Mouse (Mus musculus): ENCODE data around the gene Lurap1l.

Gene Lurap1l

GRCm38 (mm10) chr4:80918526-80919129, 8.2 kb downstream of the Lurap1l start:
- no peak for DNase-seq

DNA sequence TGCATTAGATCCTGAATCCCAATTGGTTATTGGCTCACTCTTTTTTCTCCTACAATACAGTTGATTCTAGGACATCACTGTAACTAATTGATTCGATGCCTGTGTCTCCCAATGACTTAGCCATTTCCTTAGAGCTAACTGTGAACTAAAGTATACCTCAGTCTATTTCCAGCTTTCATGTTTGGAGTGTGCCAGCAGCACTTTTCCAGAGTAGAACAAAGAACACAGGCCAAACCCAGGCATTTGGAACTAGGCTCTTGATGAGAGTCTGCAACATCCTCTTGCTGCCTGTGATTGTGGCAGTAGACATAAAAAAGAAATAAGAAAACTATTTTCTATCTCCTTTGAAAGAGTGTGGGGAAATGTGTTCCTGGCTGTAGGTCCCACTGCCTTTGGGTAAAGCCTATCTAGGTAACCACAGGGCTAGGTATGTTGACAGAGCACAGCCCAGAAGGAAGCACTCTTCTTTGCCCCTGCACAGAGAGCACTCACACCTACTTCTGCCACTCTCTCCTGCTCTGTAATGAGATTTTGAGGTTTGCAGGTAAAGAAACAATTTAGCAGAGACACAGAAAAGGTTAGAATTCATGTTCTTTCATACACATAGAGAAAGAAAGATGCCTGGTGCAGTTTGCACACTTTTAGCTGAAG, 8.9 kb downstream of the Lurap1l start:
- no peak for DNase-seq

- no peak for DNase-seq
Observed at GRCm38 (mm10) chr4:80921646-80922489, 11.4 kb downstream of the Lurap1l start.

- DNase-seq = no peak
Observed at GRCm38 (mm10) chr4:80922654-80923053, 12.2 kb downstream of the Lurap1l start.

- DNase-seq = no peak
Observed at GRCm38 (mm10) chr4:80924815-80925214, 14.4 kb downstream of the Lurap1l start.

DNA sequence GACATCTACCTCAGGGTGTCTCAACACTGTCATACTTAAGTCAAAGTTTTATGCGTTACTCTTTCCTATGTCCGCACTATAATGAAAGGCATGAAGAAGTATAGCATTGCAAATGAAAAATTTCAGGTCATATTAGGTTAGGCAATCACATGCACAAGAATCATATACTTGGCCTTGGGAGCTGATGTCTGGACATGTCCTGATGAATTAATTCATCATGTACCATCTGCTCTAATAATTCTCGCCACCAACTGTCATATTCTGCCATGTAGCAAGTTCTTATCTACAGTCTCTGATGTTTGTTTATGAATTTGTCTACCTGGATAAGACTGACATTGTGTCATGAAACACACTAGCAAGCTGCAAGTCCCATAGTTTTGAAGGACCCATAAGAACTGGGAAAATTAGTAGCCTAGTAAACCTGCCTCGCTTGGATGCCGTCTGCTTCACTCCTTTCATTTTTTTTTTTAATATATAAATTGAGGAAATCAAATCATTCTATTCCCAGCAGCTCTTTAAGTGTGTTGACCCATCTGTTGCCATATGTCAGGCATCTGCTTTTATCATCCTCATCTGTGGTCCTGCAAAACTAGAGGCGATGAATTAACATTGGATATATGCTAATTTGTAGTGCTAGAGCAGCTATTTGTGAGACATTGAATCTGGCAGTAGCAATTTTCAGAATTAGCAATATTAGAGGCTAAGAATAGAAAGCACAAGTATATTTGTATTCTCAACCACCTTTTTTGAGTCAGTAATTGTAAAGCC, 15.5 kb downstream of the Lurap1l start:
- no peak for DNase-seq

DNA sequence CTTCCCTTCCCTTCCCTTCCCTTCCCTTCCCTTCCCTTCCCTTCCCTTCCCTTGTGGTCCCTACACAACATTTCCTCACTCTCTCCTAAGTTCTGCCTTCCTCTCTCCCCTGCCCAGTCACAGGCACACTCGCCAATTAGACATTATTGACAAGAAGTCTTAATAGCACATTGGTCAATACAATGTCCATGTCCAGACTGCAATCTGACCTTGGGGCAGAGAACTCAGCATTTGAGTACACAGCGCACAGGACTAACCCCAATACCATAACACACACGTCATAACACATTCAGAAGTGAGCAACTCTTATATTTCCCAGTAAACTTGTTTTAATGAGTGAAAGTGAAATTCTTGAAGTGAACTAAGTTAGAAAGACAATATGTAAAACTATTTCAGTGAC, 24.3 kb downstream of the Lurap1l start:
- no peak for DNase-seq

DNA sequence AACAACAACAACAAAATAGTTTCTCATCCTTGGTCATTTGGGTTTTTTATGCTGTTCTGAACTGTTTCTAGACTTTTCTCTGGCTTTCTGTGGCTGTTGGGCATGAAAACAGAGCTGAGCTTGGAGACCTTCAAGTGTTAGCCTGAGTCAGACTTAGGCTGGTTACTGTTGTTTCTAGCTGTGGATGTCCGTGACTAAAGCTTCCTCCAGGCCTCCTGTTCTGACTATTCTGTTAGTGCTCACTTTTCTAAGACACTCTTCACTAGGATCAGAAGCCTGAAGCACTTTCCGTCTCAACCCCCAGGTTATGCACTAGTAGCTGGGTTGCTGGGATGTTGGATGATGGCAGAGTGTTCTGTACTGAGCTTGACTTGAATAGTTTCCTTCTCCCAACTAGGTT, 28.7 kb downstream of the Lurap1l start:
- DNase-seq = no peak

DNA sequence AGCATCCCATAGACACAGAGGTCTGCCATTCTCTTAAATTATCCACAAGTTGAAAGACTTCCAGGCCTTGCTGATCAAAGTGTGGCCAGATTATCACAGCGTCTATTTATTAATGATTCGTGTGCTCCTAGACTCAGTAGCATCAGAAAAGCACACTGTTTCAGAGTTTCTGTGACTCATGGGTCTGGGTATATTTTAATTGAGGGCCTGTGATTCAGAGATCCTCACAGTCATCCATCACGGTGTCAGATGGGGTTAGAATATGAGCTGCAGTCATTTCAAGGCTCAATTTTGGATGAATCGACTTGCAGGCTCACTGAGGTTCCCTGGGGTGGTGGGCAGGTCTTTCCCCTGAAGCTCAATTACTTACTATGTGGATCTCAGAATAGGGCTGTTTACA, 30.5 kb downstream of the Lurap1l start:
- no peak for DNase-seq

DNA sequence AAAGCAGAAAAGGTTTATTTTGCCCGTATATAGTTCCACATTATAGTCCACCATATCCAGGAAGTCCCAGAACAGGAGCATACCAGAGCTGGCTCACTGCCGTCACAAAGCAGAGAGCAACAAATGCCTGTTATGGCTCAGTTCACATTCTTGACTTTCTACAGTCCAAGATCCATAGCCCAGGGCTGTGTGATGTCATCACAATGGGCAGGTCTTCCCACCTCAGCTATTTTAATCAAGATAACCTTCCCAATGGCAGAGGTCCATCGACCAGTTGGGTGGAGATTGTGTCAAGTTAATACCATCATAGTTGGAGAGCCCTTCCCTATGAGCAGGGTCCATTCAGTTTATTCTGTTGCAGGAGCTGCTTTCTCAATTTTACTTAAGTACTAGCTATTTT, 31.5 kb downstream of the Lurap1l start:
- no peak for DNase-seq

DNA sequence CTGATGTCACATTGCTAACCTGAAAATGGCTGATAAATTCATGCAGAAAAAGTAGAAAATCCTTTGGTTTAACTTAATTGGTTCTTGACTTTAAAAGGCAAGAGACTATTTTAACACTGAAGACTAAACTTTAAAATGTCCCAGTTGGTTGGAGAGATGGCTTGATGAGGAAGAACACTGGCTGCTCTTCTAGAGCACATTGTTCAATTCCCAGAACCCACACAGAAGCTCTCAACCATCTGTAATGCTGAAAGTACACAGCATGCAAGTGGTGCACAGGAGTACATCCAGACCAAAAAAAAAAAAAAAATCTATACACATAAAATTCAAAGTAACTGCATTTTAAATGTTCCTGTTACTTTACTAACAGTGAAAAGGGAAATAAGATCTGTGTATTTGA, 34.2 kb downstream of the Lurap1l start:
- DNase-seq = no peak

GRCm38 (mm10) chr4:80949110-80949509, 38.7 kb downstream of the Lurap1l start:
- DNase-seq = no peak

- DNase-seq = no peak
Observed at GRCm38 (mm10) chr4:80949720-80950119, 39.3 kb downstream of the Lurap1l start.

DNA sequence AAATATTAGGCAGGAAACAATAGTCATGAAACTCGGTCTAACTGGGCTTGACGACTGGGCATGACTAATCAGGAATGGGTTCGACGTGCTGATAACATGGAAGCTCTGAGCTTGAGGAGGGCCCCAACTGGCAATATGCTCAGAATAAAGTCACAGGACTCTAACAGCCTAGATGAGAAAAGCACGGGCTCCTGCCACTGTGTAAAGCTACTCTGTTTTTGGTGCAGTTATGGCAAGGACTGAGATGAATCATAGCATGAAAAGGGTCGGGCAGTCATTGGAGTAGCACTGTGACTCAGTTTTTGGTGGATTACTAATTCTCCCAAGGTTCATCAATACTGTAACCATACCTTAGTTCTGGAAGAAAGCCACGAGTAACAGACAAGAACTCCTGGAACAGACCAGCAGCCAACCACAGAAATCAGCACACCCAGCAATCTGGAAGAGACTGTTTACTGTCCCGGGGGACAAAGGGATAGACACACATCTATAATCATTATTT, 39.9 kb downstream of the Lurap1l start:
- DNase-seq = no peak

DNA sequence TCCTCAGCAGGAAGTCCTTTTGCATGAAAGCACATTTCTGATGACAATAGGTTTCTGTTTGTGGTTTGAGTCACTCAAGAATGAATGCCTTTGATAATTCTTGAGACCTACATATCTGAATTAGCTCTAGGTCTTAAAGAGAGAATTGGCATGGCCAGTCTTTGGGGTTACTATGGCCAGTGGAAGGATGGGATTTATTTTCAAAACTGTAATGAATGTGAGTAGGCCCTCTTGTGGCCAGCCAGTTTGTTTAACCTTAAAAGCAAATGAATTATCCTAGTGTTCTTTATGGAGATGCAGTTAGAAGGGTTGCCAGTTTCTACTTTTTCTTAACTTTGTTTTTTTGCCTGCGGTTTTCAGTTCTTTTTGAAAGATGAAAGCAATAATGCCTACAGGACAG, 42.2 kb downstream of the Lurap1l start:
- no peak for DNase-seq

DNA sequence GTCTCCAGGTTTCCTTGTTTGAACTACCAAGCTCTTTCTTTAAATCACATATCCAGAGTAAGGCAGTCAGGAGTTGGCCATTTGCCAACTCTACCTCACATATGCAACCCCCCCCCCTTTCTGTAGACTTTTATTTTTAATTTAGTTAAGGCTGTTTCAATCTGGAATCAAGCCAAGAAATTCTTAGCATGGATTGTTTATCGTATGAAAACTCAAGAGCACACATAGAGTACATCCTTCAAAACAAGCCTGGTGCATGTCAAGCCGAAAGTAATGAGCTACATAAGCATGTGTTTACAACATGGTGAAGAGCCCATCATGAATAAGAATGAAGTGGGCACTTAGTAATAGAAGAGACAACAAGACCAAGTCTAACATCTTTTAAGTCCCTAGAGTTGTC, 45.5 kb downstream of the Lurap1l start:
- no peak for DNase-seq

DNA sequence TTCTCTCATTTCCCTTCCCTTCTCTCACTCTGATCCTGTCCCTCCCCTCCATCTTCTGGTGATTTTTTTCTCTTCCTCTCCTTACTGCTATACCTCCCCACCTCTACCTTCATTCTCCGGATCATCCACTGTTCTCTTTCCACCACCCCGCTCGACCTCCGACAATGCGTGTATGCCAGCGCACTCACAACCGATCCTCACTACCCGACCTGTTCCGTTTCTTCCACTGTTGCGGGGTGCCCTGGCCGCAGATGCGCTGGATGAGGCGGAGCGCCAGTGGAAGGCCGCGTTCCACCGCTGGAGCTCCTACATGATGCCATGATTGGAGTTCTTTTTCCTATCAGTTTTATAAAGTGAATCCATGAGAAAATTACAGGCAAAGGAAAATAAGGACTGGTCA, 57.1 kb downstream of the Lurap1l start:
- no peak for DNase-seq

GRCm38 (mm10) chr4:80971846-80972245, 61.4 kb downstream of the Lurap1l start:
- no peak for DNase-seq

DNA sequence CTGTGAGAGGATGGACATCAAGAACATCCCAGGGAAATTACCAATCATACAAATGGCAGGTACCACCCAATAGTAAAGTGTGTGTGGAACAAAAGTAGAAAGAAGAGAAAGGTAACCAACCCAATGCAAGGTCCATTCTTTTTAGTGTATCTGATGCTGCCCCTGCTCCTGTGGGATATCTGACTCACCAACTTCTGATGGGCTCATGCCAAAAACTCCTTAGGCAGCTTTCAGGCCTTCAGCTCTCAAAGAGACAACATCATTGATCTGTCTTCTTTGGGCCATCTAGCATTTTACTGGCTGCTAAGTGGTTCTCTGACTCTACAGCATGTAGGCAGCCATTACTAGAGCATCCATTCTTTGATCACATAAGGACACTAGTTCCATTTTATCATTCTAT, 63.5 kb downstream of the Lurap1l start:
- DNase-seq = no peak

GRCm38 (mm10) chr4:80990819-80991218, 80.4 kb downstream of the Lurap1l start:
- no peak for DNase-seq

DNA sequence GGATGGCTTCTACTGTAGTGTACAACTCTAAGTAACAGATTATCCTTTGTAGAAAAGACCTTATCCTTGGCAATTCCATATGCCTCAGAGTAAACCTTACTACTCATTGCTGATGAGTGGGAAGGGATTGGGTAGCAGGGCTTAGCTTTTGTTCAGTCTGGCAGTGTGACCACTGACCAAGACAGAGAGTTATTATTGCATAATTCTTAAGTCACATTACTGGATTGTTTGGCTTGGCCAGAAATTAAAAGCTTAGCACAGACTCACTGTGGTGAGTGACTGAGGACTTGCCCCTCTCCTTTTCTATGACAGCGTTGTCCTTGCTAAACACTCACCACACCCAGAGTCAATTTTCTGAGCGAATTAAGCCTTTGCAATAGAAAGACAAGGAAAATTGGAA, 93.1 kb downstream of the Lurap1l start:
- DNase-seq = no peak
